Mouse (Mus musculus) CH12.LX (cell line): ENCODE results near the gene Selplg. TPM values are rescaled to one million over a fixed set of nuclear protein-coding genes. Genes with fewer than 3 reads are reported as not detected.
A peak's percentile ranks its signal among the peaks of the same experiment; 100 is the strongest.

Source experiments
- DNase-seq: peaks from one replicate; pipeline ENCODE4 v3.0.0-alpha.2; 2013; ENCODE audit errors: extremely low read depth
- H3K27ac ChIP-seq: 2 replicates; pipeline ENCODE4 v1.5.1; 2012; ENCODE audit warnings: low read depth, mild to moderate bottlenecking, control low read depth, moderate library complexity; ENCODE audit not compliant: insufficient read depth
- H3K27me3 ChIP-seq: replicated peaks from 2 replicates; pipeline ENCODE3; 2012; ENCODE audit warnings: inconsistent platforms
- H3K36me3 ChIP-seq, 2 experiments: replicated peaks in 1 of 2; 2 replicates each; pipeline versions ENCODE3 to v1.6.1; 2012; ENCODE audit warnings: inconsistent platforms in 1 of 2, low read length in 1 of 2, mild to moderate bottlenecking in 1 of 2, mixed read lengths in 1 of 2, moderate library complexity in 1 of 2; ENCODE audit not compliant: control insufficient read depth in 1 of 2, insufficient read depth in 1 of 2
- H3K4me1 ChIP-seq, 2 experiments: 2 replicates each; pipeline ENCODE4 v1.6.1; 2012; ENCODE audit warnings: inconsistent platforms in 1 of 2, moderate library complexity in 1 of 2; ENCODE audit not compliant: insufficient read depth in 2 of 2, control insufficient read depth in 1 of 2
- H3K4me2 ChIP-seq: 2 replicates; pipeline ENCODE4 v1.6.1; 2012; ENCODE audit warnings: low read depth, mild to moderate bottlenecking, control low read depth; ENCODE audit not compliant: poor library complexity, insufficient read depth, severe bottlenecking
- H3K4me3 ChIP-seq, 3 experiments: fragments of 150-350 bp in 1 of 3; sonication (generic) in 1 of 3; replicated peaks in 1 of 3; 2 replicates each; pipeline versions ENCODE3 to v1.5.1; 2011 to 2012; ENCODE audit warnings: low read depth in 2 of 3, low read length in 2 of 3, mild to moderate bottlenecking in 2 of 3, moderate library complexity in 2 of 3, control low read depth in 1 of 3, improper control_type of control experiment in 1 of 3, inconsistent platforms in 1 of 3, mixed read lengths in 1 of 3; ENCODE audit not compliant: poor library complexity in 1 of 3
- H3K79me2 ChIP-seq: replicated peaks from 2 replicates; pipeline ENCODE4 v1.6.1; 2012; ENCODE audit warnings: mild to moderate bottlenecking, moderate library complexity; ENCODE audit not compliant: control insufficient read depth, poor library complexity, insufficient read depth, severe bottlenecking; ENCODE audit errors: extremely low read depth
- H3K9ac ChIP-seq: 2 replicates; pipeline ENCODE4 v1.6.1; 2012; ENCODE audit warnings: low read depth, mild to moderate bottlenecking, control low read depth, moderate library complexity; ENCODE audit not compliant: insufficient read depth
- H3K9me3 ChIP-seq: replicated peaks from 2 replicates; pipeline ENCODE3; 2012; ENCODE audit warnings: low read length, inconsistent platforms, mixed read lengths
- BHLHE40 ChIP-seq: IDR thresholded peaks from 2 replicates; pipeline ENCODE4 v1.6.1; 2011; ENCODE audit warnings: mild to moderate bottlenecking, low read depth, low read length, improper control_type of control experiment
- CHD2 ChIP-seq: IDR thresholded peaks from 2 replicates; pipeline ENCODE4 v1.6.1; 2011; ENCODE audit warnings: low read length, improper control_type of control experiment
- CTCF ChIP-seq, 2 experiments: IDR thresholded peaks in 1 of 2; conservative IDR thresholded peaks in 1 of 2; 2 replicates each; pipeline ENCODE4 v1.5.1; 2011 to 2012; ENCODE audit warnings: low read depth in 2 of 2, low read length in 2 of 2, improper control_type of control experiment in 1 of 2, inconsistent platforms in 1 of 2, mild to moderate bottlenecking in 1 of 2, moderate library complexity in 1 of 2
- E2F4 ChIP-seq: IDR thresholded peaks from 2 replicates; pipeline ENCODE4 v1.6.1; 2011; ENCODE audit warnings: low read depth, low read length, improper control_type of control experiment; ENCODE audit not compliant: insufficient replicate concordance
- ELF1 ChIP-seq: IDR thresholded peaks from 2 replicates; pipeline ENCODE4 v1.6.1; 2014; ENCODE audit warnings: low read depth, mild to moderate bottlenecking, inconsistent platforms, low read length, improper control_type of control experiment
- EP300 ChIP-seq: IDR thresholded peaks from 2 replicates; pipeline ENCODE4 v1.6.1; 2011; ENCODE audit warnings: low read length, improper control_type of control experiment
- ETS1 ChIP-seq: conservative IDR thresholded peaks from 2 replicates; pipeline ENCODE4 v1.6.1; 2012; ENCODE audit warnings: low read depth, mild to moderate bottlenecking, inconsistent platforms, low read length, improper control_type of control experiment, moderate library complexity
- HCFC1 ChIP-seq: IDR thresholded peaks from 2 replicates; pipeline ENCODE4 v1.6.1; 2012; ENCODE audit warnings: low read depth, mild to moderate bottlenecking, inconsistent platforms, low read length, improper control_type of control experiment
- JUN ChIP-seq: IDR thresholded peaks from 2 replicates; pipeline ENCODE4 v1.6.1; 2011; ENCODE audit warnings: low read depth, mild to moderate bottlenecking, low read length, improper control_type of control experiment, moderate library complexity; ENCODE audit not compliant: insufficient read depth
- JUND ChIP-seq: conservative IDR thresholded peaks from 2 replicates; pipeline ENCODE4 v1.6.1; 2011; ENCODE audit warnings: low read depth, low read length, improper control_type of control experiment
- KAT2A ChIP-seq: IDR thresholded peaks from 2 replicates; pipeline ENCODE4 v1.6.1; 2012; ENCODE audit warnings: low read length, improper control_type of control experiment, inconsistent platforms; ENCODE audit not compliant: insufficient replicate concordance
- MAX ChIP-seq: IDR thresholded peaks from 2 replicates; pipeline ENCODE4 v1.6.1; 2011; ENCODE audit warnings: low read length, improper control_type of control experiment
- MEF2A ChIP-seq: IDR thresholded peaks from 2 replicates; pipeline ENCODE4 v1.6.1; 2014; ENCODE audit warnings: low read depth, mild to moderate bottlenecking, inconsistent platforms, low read length, improper control_type of control experiment, borderline replicate concordance
- MYC ChIP-seq: IDR thresholded peaks from 2 replicates; pipeline ENCODE4 v1.6.1; 2011; ENCODE audit warnings: low read depth, mild to moderate bottlenecking, improper control_type of control experiment, low read length
- NRF1 ChIP-seq: IDR thresholded peaks from 2 replicates; pipeline ENCODE4 v1.6.1; 2014; ENCODE audit warnings: low read depth, mild to moderate bottlenecking, inconsistent platforms, low read length, improper control_type of control experiment, moderate library complexity
- PAX5 ChIP-seq: IDR thresholded peaks from 2 replicates; pipeline ENCODE4 v1.6.1; 2012; ENCODE audit warnings: low read length, inconsistent platforms, mixed read lengths
- POLR2AphosphoS2 ChIP-seq: IDR thresholded peaks from 2 replicates; pipeline ENCODE4 v1.6.1; 2011; ENCODE audit warnings: low read depth, low read length, improper control_type of control experiment
- RAD21 ChIP-seq: IDR thresholded peaks from 2 replicates; pipeline ENCODE4 v1.6.1; 2011; ENCODE audit warnings: low read depth, mild to moderate bottlenecking, low read length, improper control_type of control experiment, moderate library complexity
- RCOR1 ChIP-seq: conservative IDR thresholded peaks from 2 replicates; pipeline ENCODE4 v1.6.1; 2012; ENCODE audit warnings: low read depth, mild to moderate bottlenecking, inconsistent platforms, low read length, improper control_type of control experiment
- SMC3 ChIP-seq: IDR thresholded peaks from 2 replicates; pipeline ENCODE4 v1.6.1; 2011; ENCODE audit warnings: low read depth, low read length, improper control_type of control experiment
- TCF12 ChIP-seq: IDR thresholded peaks from 2 replicates; pipeline ENCODE4 v1.6.1; 2014; ENCODE audit warnings: low read depth, mild to moderate bottlenecking, inconsistent platforms, low read length, improper control_type of control experiment
- UBTF ChIP-seq: IDR thresholded peaks from 2 replicates; pipeline ENCODE4 v1.6.1; 2012; ENCODE audit warnings: low read depth, mild to moderate bottlenecking, inconsistent platforms, low read length, improper control_type of control experiment, moderate library complexity
- USF1 ChIP-seq: IDR thresholded peaks from 2 replicates; pipeline ENCODE4 v1.6.1; 2014; ENCODE audit warnings: low read depth, mild to moderate bottlenecking, inconsistent platforms, low read length, improper control_type of control experiment
- ZKSCAN1 ChIP-seq: IDR thresholded peaks from 2 replicates; pipeline ENCODE4 v1.6.1; 2012; ENCODE audit warnings: low read depth, inconsistent platforms, low read length, improper control_type of control experiment, borderline replicate concordance
- dilution Hi-C: fragments of 300-500 bp; cut with MboI; formaldehyde crosslinking; loops from 2 replicates; pipeline ENCODE4 v1.14.3; 2020; ENCODE audit warnings: low sequenced_read_pairs; ENCODE audit not compliant: extremely low pct_unique_long_range_greater_than_20kb, extremely low pct_ligation_motif_present
- in situ Hi-C: fragments of 300-500 bp; cut with MboI; formaldehyde crosslinking; loops from 3 replicates; pipeline ENCODE4 v1.14.3; 2019; ENCODE audit warnings: low sequenced_read_pairs, low pct_ligation_motif_present, low pct_unique_long_range_greater_than_20kb, mixed read lengths
- polyA plus RNA-seq: library from polyadenylated mRNA; unstranded; fragments of >175 nt; gene quantifications from 2 replicates; pipeline ENCODE4 v1.2.1, GENCODE M21; 2012; ENCODE audit warnings: low read depth; ENCODE audit not compliant: insufficient read length
- total RNA-seq, 2 experiments: library from RNA; depleted of rRNA; stranded (reverse); fragments of 300-350 nt in 1 of 2; fragments of >200 nt in 1 of 2; gene quantifications; 2 replicates each; pipeline ENCODE4 v1.2.3; 2012 to 2014

The Selplg gene
- total and polyA plus RNA-seq, 3 experiments, result 29.4 to 58.5 (median 41.6) TPM

GRCm38 (mm10) chr5:113804395-113804966, 28.0 kb downstream of the Selplg start:
- no peak for DNase-seq
- Histone ChIP-seq H3K4me1 (peaks cover 20 to 40% of the 10 kb centered on the region in 2 experiments), H3K4me2 (no peak overlapping the region), H3K9ac (no peak overlapping the region), H3K9me3 (no peaks in the 10 kb centered on the region), H3K36me3 (no peaks in the 10 kb centered on the region), H3K79me2 (no peaks in the 10 kb centered on the region), H3K27ac (no peak overlapping the region), H3K27me3 (peaks cover 1% of the 10 kb centered on the region), H3K4me3 (no peak overlapping the region)
- peak; percentile 46 for TF ChIP-seq RAD21
- peak; percentile 36 for TF ChIP-seq SMC3
- no peak for TF ChIP-seq E2F4
- no peak for TF ChIP-seq JUN
- peak in 1 of 2 experiments; percentile 37; a peak in 2 of 4 replicates for TF ChIP-seq CTCF (conservative IDR thresholded peaks at IDR 0.05 in 1 of 2, IDR thresholded peaks at IDR 0.05 in 1 of 2; ENCODE audit: low read depth in 2 of 2, low read length in 2 of 2)
- dilution Hi-C loops, result no loop called here
- in situ Hi-C loops, result no loop called here

- peaks cover 2% of the 10 kb centered on the region for H3K27me3 ChIP-seq
- H3K9me3 ChIP-seq, result no peaks in the 10 kb centered on the region
- peaks cover 18 to 49% of the 10 kb centered on the region in 2 experiments for H3K4me1 ChIP-seq
- no peak within 1 kb of the TSS for H3K4me3 ChIP-seq
- no peak within 1 kb of the TSS for H3K27ac ChIP-seq
- H3K79me2 ChIP-seq, result no peaks in the 10 kb centered on the region
- in situ Hi-C loops, result no loop called here
- H3K36me3 ChIP-seq, result no peaks in the 10 kb centered on the region
- dilution Hi-C loops, result no loop called here
- TF ChIP-seq PAX5, result no peak
- TF ChIP-seq ZKSCAN1, result no peak
- no peak for TF ChIP-seq KAT2A
- TF ChIP-seq CHD2, result no peak
- no peak for TF ChIP-seq HCFC1
- TF ChIP-seq BHLHE40, result no peak
- TF ChIP-seq ELF1, result no peak
- no peak for TF ChIP-seq MYC
- H3K4me2 ChIP-seq, result no peak within 1 kb of the TSS
- peak; percentile 39 for DNase-seq
- H3K9ac ChIP-seq, result no peak within 1 kb of the TSS
Measured at GRCm38 (mm10) chr5:113800280-113800679, 32.2 kb downstream of the Selplg start, which contains the start of gene Tmem119. Gene Tmem119 (minus strand): TSS chr5:113800516.

GRCm38 (mm10) chr5:113799691-113800090, 32.8 kb downstream of the Selplg start:
- no peaks in the 10 kb centered on the region for H3K36me3 ChIP-seq
- no peak overlapping the region for H3K9ac ChIP-seq
- no peaks in the 10 kb centered on the region for H3K79me2 ChIP-seq
- H3K4me2 ChIP-seq, result no peak overlapping the region
- H3K27me3 ChIP-seq, result peaks cover 2% of the 10 kb centered on the region
- dilution Hi-C loops (no loop called here), in situ Hi-C loops (no loop called here)
- no peak overlapping the region for H3K4me3 ChIP-seq
- H3K9me3 ChIP-seq, result no peaks in the 10 kb centered on the region
- DNase-seq, result no peak
- no peak overlapping the region for H3K27ac ChIP-seq
- H3K4me1 ChIP-seq, result peaks cover 18 to 48% of the 10 kb centered on the region in 2 experiments
- TF ChIP-seq NRF1 (no peak), POLR2AphosphoS2 (no peak), CTCF (conservative IDR thresholded peaks at IDR 0.05 in 1 of 2, IDR thresholded peaks at IDR 0.05 in 1 of 2; ENCODE audit: low read depth in 2 of 2, low read length in 2 of 2) (no peak), TCF12 (no peak), EP300 (no peak), JUN (no peak), KAT2A (no peak), ETS1 (no peak), MAX (no peak), USF1 (no peak), CHD2 (no peak), JUND (no peak), ZKSCAN1 (no peak), RCOR1 (no peak), HCFC1 (no peak), UBTF (no peak), ELF1 (no peak), BHLHE40 (no peak), MEF2A (no peak)
